Mouse (Mus musculus) liver, postnatal 0 days (tissue): ENCODE measurements around the gene Fam169a. TPM values are rescaled to one million over a fixed set of nuclear protein-coding genes. Genes with fewer than 3 reads are reported as not detected.
"Not testable (repeated sequence)": the region's sequence is repeated elsewhere in the genome, so short reads cannot be mapped to it uniquely, and the experiment has no call there.

Source experiments
- ATAC-seq: fragments of 200-750 bp; cut with Nextera tagmentation; 2 replicates; pipeline ENCODE4 v1.8.0; 2017; ENCODE audit warnings: mild to moderate bottlenecking, moderate library complexity
- DNase-seq: peaks from one replicate; pipeline ENCODE4 v3.0.0-alpha.2; 2016
- H3K27ac ChIP-seq: fragments of 300-500 bp; sonication (generic); 2 replicates; pipeline ENCODE4 v1.5.1; 2014; ENCODE audit warnings: antibody characterized with exemption, moderate library complexity, mild to moderate bottlenecking, low read depth
- H3K27me3 ChIP-seq: fragments of 300-500 bp; sonication (generic); 2 replicates; pipeline ENCODE4 v1.6.1; 2014; ENCODE audit warnings: low read length, control low read depth, mixed read lengths; ENCODE audit not compliant: insufficient read depth
- H3K36me3 ChIP-seq: fragments of 300-500 bp; sonication (generic); replicated peaks from 2 replicates; pipeline ENCODE4 v1.6.1; 2014; ENCODE audit warnings: mild to moderate bottlenecking, control low read depth, low read length, moderate library complexity, mixed read lengths; ENCODE audit not compliant: insufficient read depth
- H3K4me1 ChIP-seq: fragments of 300-500 bp; sonication (generic); 2 replicates; pipeline ENCODE4 v1.6.1; 2014; ENCODE audit warnings: antibody characterized with exemption, mild to moderate bottlenecking, control low read depth; ENCODE audit not compliant: insufficient read depth
- H3K4me2 ChIP-seq: fragments of 300-500 bp; sonication (generic); 2 replicates; pipeline ENCODE4 v1.6.1; 2014; ENCODE audit warnings: low read depth, mild to moderate bottlenecking, low read length, moderate library complexity, mixed read lengths
- H3K4me3 ChIP-seq: fragments of 300-500 bp; sonication (generic); 2 replicates; pipeline ENCODE4 v1.5.1; 2014; ENCODE audit warnings: low read depth, low read length
- H3K9ac ChIP-seq: fragments of 300-500 bp; sonication (generic); replicated peaks from 2 replicates; pipeline ENCODE4 v1.6.1; 2014; ENCODE audit warnings: mild to moderate bottlenecking, moderate library complexity
- H3K9me3 ChIP-seq: fragments of 300-500 bp; sonication (generic); 2 replicates; pipeline ENCODE4 v1.6.1; 2016; ENCODE audit warnings: mild to moderate bottlenecking, control low read depth, low read length, mixed read lengths
- CTCF ChIP-seq: sonication (generic); IDR thresholded peaks from 2 replicates; pipeline ENCODE4 v1.5.1; 2016; ENCODE audit warnings: antibody characterized with exemption, low read depth
- EP300 ChIP-seq: IDR thresholded peaks from 2 replicates; pipeline ENCODE4 v1.6.1; 2016; ENCODE audit warnings: antibody characterized with exemption, low read depth, mild to moderate bottlenecking
- WGBS: fragments of 180-500 bp; shearing (Covaris S2); extraction: QIAGEN DNeasy Blood & Tissue Kit; methylation state at CpG from one replicate; pipeline ENCODE4 v1.1.7; 2014; ENCODE audit not compliant: insufficient replicate concordance; 5-methylcytosine and 5-hydroxymethylcytosine counted together
- polyA plus RNA-seq: library from polyadenylated mRNA; unstranded; fragments of >200 nt; fragmentation: Nextera tagmentation; extraction: Ambion mirVana; gene quantifications from 2 replicates; pipeline ENCODE4 v1.2.1, GENCODE M21; 2015

Fam169a gene
- polyA plus RNA-seq, 1 experiment from 2014 or later, result 0.27 TPM

GRCm38 (mm10) chr13:97086316-97086715 lies 19.2 kb downstream of the Fam169a start:
- ATAC-seq, result peak; percentile 84
- 79% methylated on average over 7 of the region's 9 CpGs for WGBS
- Histone ChIP-seq H3K4me1 (no peaks in the 10 kb centered on the region), H3K27me3 (no peaks in the 10 kb centered on the region), H3K4me3 (no peak overlapping the region), H3K9me3 (no peaks in the 10 kb centered on the region), H3K9ac (no peak overlapping the region), H3K36me3 (no peaks in the 10 kb centered on the region), H3K4me2 (no peak overlapping the region), H3K27ac (no peak overlapping the region)
- TF ChIP-seq CTCF (no peak), EP300 (no peak)
- DNase-seq, result peak; percentile 55

DNA sequence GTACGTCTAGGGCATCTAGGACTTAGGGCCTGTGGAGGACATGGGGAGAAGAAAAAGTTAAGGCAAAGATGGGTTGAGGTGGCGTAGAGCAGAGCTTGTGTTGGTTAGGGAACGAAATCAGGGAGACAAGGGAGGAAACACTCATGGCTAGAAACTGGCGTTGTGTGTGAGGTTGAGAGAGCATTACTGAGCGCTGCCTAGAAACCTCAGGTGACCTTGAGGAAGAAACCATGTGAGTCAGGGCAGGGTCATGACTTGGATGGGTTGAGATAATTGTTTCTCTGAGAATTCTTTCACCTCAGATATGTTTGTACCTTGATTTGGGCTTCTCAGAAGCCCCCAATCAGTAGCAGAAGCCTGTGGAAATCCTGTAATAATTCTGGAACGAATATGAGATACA lies 20.3 kb downstream of the Fam169a start:
- no peak for TF ChIP-seq CTCF
- TF ChIP-seq EP300, result no peak

DNA sequence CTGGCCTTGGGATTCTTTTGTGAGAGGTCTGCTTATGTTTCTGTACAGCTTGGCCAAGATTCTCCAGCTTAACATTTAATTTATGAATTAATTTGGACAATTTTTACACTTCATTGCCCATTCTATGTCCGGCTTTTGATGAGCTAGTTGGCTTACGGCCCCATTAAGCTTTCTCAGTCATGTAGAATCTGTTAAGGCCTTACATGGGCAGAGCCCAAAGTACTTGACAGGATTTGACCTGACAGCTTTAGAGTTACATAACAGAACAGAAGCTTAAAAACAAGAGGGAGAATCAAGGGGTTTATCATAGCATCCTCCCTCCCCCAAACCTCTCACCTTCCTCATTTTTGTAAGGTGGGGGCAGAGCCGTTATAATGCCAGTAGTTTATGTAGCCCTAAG lies 21.1 kb downstream of the Fam169a start:
- Histone ChIP-seq H3K9ac (no peak overlapping the region), H3K4me2 (no peak overlapping the region), H3K9me3 (no peaks in the 10 kb centered on the region), H3K36me3 (no peaks in the 10 kb centered on the region), H3K27ac (no peak overlapping the region), H3K27me3 (no peaks in the 10 kb centered on the region), H3K4me3 (no peak overlapping the region), H3K4me1 (no peaks in the 10 kb centered on the region)
- no peak for TF ChIP-seq CTCF
- TF ChIP-seq EP300, result no peak
- WGBS, result 85% methylated on average over 3 of the region's 3 CpGs
- DNase-seq (no peak), ATAC-seq (no peak)

More for the DNA sequence above, 20.3 kb downstream of the Fam169a start:
- no peaks in the 10 kb centered on the region for H3K27me3 ChIP-seq
- no peak for ATAC-seq
- H3K4me3 ChIP-seq, result no peak overlapping the region
- 80% methylated on average over 6 of the region's 6 CpGs for WGBS
- DNase-seq, result no peak
- no peak overlapping the region for H3K9ac ChIP-seq
- H3K27ac ChIP-seq, result no peak overlapping the region
- H3K9me3 ChIP-seq, result no peaks in the 10 kb centered on the region
- no peak overlapping the region for H3K4me2 ChIP-seq
- no peaks in the 10 kb centered on the region for H3K36me3 ChIP-seq
- no peaks in the 10 kb centered on the region for H3K4me1 ChIP-seq

DNA sequence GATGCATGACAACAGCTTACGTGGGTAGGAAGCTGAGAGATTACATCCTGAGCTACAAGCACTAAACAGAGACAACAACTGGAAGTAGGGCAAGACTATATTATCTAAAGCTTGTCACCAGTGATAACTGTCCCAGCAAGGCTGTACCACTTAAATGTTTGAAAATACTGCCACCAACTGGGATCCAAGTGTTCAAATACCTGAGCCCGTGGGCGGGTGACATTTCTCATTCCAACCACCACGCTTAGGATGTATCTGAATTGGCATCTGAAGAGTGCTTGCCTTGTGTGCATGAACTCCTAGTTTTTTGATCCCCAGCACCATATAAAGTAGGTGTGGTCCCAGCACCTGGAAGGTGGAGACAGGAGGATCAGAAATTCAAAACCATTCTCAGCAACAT lies 28.6 kb downstream of the Fam169a start:
- ATAC-seq (no peak), DNase-seq (no peak)
- Histone ChIP-seq H3K27me3 (no peaks in the 10 kb centered on the region), H3K36me3 (no peaks in the 10 kb centered on the region), H3K9me3 (no peaks in the 10 kb centered on the region), H3K4me2 (no peak overlapping the region), H3K4me3 (no peak overlapping the region), H3K27ac (no peak overlapping the region), H3K9ac (no peak overlapping the region), H3K4me1 (no peaks in the 10 kb centered on the region)
- 65% methylated on average over 4 of the region's 4 CpGs for WGBS
- TF ChIP-seq EP300, result no peak
- no peak for TF ChIP-seq CTCF

DNA sequence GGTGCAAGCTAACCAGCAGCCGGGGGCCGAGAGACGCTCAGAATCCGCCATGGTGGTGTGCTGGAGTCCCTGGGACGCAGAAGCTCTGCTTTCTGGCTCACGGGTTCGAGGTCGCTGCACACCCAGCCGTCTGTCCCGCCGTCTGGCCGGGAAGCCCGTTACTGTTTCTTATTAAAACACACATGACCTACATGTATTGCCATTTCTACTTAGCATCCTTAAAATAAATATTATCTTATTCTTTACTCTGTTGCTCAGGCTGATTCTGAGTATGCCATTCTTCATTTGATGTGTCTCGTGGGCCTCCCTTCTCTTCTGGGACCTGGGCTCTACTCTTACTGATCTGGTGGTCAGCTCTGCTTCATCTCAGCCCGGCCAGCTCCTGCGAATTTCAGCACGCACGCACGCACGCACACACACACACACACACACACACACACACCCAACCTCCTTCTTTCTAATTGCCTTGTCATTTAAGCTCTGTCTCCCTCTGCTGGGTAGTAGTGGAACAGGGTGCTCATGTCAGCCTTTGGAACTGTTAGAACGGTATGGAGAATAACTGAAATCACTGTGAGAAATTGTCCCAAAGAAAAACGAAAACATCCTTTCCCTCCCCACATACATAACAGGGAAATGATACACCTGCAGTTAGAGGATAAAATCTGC lies 32.2 kb downstream of the Fam169a start, which contains the start of gene Gm6169:
Gm6169 (minus strand) TSS at position 51 of the 666 bp plus-strand sequence.
- DNase-seq (peak; percentile 51), ATAC-seq (no peak)
- 72% methylated on average over 19 of the region's 22 CpGs for WGBS
- TF ChIP-seq EP300, result no peak
- peak; percentile 77 for TF ChIP-seq CTCF
- Histone ChIP-seq H3K4me3 (no peak within 1 kb of the TSS), H3K4me1 (no peaks in the 10 kb centered on the region), H3K27ac (no peak within 1 kb of the TSS), H3K27me3 (no peaks in the 10 kb centered on the region), H3K36me3 (no peaks in the 10 kb centered on the region), H3K4me2 (no peak within 1 kb of the TSS), H3K9me3 (no peaks in the 10 kb centered on the region), H3K9ac (no peak within 1 kb of the TSS)

GRCm38 (mm10) chr13:97104996-97105395 lies 37.9 kb downstream of the Fam169a start:
- Histone ChIP-seq H3K4me2 (no peak overlapping the region), H3K27me3 (no peaks in the 10 kb centered on the region), H3K9me3 (no peaks in the 10 kb centered on the region), H3K9ac (no peak overlapping the region), H3K27ac (no peak overlapping the region), H3K36me3 (no peaks in the 10 kb centered on the region), H3K4me3 (no peak overlapping the region), H3K4me1 (no peaks in the 10 kb centered on the region)
- ATAC-seq, result no peak
- no peak for DNase-seq
- WGBS, result 76% methylated on average over 7 of the region's 7 CpGs
- TF ChIP-seq CTCF, result no peak
- no peak for TF ChIP-seq EP300

- H3K9me3 ChIP-seq, H3K4me1 ChIP-seq, H3K27ac ChIP-seq, H3K27me3 ChIP-seq, H3K4me3 ChIP-seq, H3K9ac ChIP-seq, DNase-seq, H3K4me2 ChIP-seq, ATAC-seq, H3K36me3 ChIP-seq: not testable (repeated sequence)
- 88% methylated on average over 4 of the region's 4 CpGs for WGBS
Observed at GRCm38 (mm10) chr13:97107721-97108120, 40.6 kb downstream of the Fam169a start.
